Mouse (Mus musculus) heart, embryonic 15.5 days (tissue): Measurements from ENCODE around the gene Hnrnpdl. TPM values are rescaled to one million over a fixed set of nuclear protein-coding genes. Genes with fewer than 3 reads are reported as not detected.

Source experiments
- ATAC-seq: fragments of 200-750 bp; cut with Nextera tagmentation; replicated peaks from 2 replicates; pipeline ENCODE4 v1.8.0; 2017; ENCODE audit warnings: low read depth, moderate TSS enrichment; ENCODE audit not compliant: insufficient number of reproducible peaks, insufficient read depth, low FRiP score
- H3K27ac ChIP-seq: fragments of 300-500 bp; sonication (generic); 2 replicates; pipeline ENCODE4 v1.5.1; 2015; ENCODE audit warnings: mild to moderate bottlenecking, inconsistent platforms
- H3K27me3 ChIP-seq: fragments of 300-500 bp; sonication (generic); 2 replicates; pipeline ENCODE4 v1.6.1; 2015; ENCODE audit warnings: inconsistent platforms
- H3K36me3 ChIP-seq: fragments of 300-500 bp; sonication (generic); 2 replicates; pipeline ENCODE4 v1.6.1; 2015; ENCODE audit warnings: mild to moderate bottlenecking, inconsistent platforms
- H3K4me1 ChIP-seq: fragments of 300-500 bp; sonication (generic); replicated peaks from 2 replicates; pipeline ENCODE4 v1.6.1; 2015; ENCODE audit warnings: inconsistent platforms
- H3K4me2 ChIP-seq: fragments of 300-500 bp; sonication (generic); 2 replicates; pipeline ENCODE4 v1.6.1; 2015; ENCODE audit warnings: inconsistent platforms, mild to moderate bottlenecking, moderate library complexity
- H3K4me3 ChIP-seq: fragments of 300-500 bp; sonication (generic); 2 replicates; pipeline ENCODE4 v1.5.1; 2015; ENCODE audit warnings: mild to moderate bottlenecking, inconsistent platforms
- H3K9ac ChIP-seq: fragments of 300-500 bp; sonication (generic); 2 replicates; pipeline ENCODE4 v1.6.1; 2015; ENCODE audit warnings: mild to moderate bottlenecking, inconsistent platforms
- H3K9me3 ChIP-seq: fragments of 300-500 bp; sonication (generic); replicated peaks from 2 replicates; pipeline ENCODE4 v1.6.1; 2016; ENCODE audit warnings: inconsistent platforms
- WGBS: fragments of 180-500 bp; shearing (Covaris S2); methylation state at CpG from one replicate; pipeline ENCODE4 v1.1.7; 2015; ENCODE audit warnings: mixed read lengths; 5-methylcytosine and 5-hydroxymethylcytosine counted together
- polyA plus RNA-seq: library from polyadenylated mRNA; unstranded; fragments of >200 nt; fragmentation: Nextera tagmentation; extraction: Ambion mirVana; gene quantifications from 2 replicates; pipeline ENCODE4 v1.2.1, GENCODE M21; 2015

The Hnrnpdl gene
- polyA plus RNA-seq, 1 experiment from 2014 or later, result 77.5 TPM

DNA sequence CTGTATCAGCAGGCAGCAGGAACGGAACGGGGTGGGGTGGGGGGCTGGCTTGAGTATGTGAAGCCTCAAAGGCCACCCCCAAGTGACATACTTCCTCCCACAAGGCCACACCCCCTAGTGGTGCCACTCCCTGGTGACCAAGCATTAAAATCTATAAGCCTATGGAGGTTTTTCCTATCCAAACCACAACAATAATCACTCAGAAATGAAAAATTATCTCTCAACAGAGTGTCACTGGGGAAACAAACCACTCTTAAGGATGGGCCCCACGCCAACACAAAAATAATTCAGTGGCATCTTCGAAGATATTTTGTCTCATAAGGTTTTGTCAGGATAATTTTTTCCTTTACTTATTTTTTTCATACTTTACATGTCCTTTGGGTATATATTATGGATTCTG lies 35.6 kb downstream of the Hnrnpdl start:
- H3K4me3 ChIP-seq, result no peak overlapping the region
- WGBS, result 70% methylated on average over 4 of the region's 4 CpGs

DNA sequence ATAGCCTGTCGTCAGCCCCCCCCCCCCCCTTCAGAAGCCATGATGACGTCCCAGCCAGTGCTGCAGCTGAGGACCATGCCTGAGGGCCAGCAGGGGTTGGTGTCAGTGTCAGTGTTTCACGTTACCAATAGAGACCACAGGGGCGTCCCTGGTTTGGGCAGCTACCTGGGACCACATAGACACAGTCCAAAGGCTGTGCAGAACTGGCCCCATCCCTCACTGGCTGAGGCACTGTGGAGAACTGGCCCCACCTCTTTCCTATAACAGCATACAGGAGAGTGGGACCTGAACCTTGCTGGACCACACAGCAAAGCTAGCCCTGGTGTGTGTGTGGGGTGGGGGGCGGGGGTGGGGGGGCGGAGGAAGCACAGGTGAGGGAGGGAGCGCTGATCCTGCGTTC lies 39.0 kb downstream of the Hnrnpdl start:
- Histone ChIP-seq H3K4me1 (peaks cover 6% of the 10 kb centered on the region), H3K9ac (no peak overlapping the region), H3K36me3 (no peaks in the 10 kb centered on the region), H3K27ac (no peak overlapping the region), H3K9me3 (no peaks in the 10 kb centered on the region), H3K27me3 (no peaks in the 10 kb centered on the region), H3K4me2 (no peak overlapping the region), H3K4me3 (no peak overlapping the region)
- 47% methylated on average over 8 of the region's 8 CpGs for WGBS
- ATAC-seq, result no peak

More for the DNA sequence above, 35.6 kb downstream of the Hnrnpdl start:
- Histone ChIP-seq H3K27me3 (no peaks in the 10 kb centered on the region), H3K9ac (no peak overlapping the region), H3K9me3 (no peaks in the 10 kb centered on the region), H3K27ac (no peak overlapping the region), H3K4me2 (no peak overlapping the region), H3K4me1 (peaks cover 19% of the 10 kb centered on the region), H3K36me3 (no peaks in the 10 kb centered on the region)
- ATAC-seq, result no peak

DNA sequence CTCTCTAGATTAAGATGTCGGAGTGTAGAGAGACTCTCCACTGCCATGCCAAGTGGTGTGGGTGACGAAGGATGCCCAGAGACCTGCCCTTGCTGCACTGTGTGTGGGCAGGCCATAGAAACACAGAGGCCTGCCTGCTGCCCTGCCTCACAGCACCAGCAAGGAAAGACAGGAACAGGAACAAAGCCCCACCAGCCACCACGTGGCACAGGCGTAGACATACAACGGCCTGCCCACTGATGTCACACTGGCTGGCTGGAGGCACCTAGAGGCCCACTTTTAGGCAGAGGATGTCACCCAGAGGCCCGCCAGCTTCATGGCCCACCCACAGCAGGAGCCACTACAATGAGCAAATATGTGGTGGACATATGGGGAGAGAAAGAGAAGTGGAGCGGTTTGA lies 39.4 kb downstream of the Hnrnpdl start:
- 76% methylated on average over 7 of the region's 7 CpGs for WGBS
- no peak overlapping the region for H3K27ac ChIP-seq
- no peaks in the 10 kb centered on the region for H3K36me3 ChIP-seq
- no peak overlapping the region for H3K9ac ChIP-seq
- ATAC-seq, result no peak
- no peak overlapping the region for H3K4me2 ChIP-seq
- H3K4me3 ChIP-seq, result no peak overlapping the region
- peaks cover 1% of the 10 kb centered on the region; the same call in 1 of the 2 replicates for H3K4me1 ChIP-seq
- no peaks in the 10 kb centered on the region for H3K9me3 ChIP-seq
- no peaks in the 10 kb centered on the region for H3K27me3 ChIP-seq

DNA sequence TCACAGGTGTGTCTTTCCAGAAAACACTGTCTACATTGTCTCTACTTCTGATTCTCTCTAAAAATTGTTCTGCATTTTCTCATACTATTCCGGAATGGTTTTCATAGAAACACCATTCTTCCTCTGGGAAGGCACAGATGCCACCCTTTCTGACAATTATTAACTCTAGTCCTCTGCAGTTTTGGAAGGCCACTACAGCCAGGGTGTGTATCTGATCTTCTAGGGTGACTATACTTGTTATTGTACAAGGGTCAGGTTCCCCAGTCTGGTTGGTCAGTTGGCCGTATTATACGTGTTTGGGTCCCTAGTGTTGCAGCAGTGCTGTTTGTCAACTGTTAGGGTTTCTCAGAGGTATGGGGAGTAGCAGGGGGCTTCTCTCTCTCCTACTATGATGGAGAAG lies 44.8 kb downstream of the Hnrnpdl start:
- 86% methylated on average over 3 of the region's 3 CpGs for WGBS
- H3K9ac ChIP-seq, result no peak overlapping the region
- ATAC-seq, result no peak

DNA sequence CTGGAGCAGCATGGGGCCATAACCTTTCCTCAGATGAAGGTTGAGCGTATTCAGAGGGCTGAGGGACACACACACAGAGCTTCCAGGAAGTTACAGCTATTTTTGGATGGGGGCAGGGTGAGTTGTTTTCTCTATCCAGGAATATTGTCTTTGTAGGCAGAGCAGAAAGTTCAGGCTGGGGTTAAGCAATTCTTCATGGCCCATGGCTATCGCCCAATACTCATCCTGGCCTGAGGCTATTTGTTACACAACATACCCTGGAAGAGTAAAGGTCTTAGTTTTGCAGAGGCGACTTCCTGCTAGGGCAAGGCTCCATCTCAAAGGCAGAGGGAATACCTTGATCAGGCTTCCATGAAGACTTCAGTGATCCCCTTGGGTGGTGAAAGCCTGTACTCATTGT lies 45.3 kb downstream of the Hnrnpdl start:
- no peaks in the 10 kb centered on the region for H3K4me1 ChIP-seq
- no peaks in the 10 kb centered on the region for H3K27me3 ChIP-seq
- no peak overlapping the region for H3K4me3 ChIP-seq
- H3K4me2 ChIP-seq, result no peak overlapping the region
- 70% methylated on average over 3 of the region's 3 CpGs for WGBS
- no peaks in the 10 kb centered on the region for H3K9me3 ChIP-seq
- no peak for ATAC-seq
- no peaks in the 10 kb centered on the region for H3K36me3 ChIP-seq
- H3K9ac ChIP-seq, result no peak overlapping the region
- no peak overlapping the region for H3K27ac ChIP-seq

More for the DNA sequence above, 44.8 kb downstream of the Hnrnpdl start:
- no peaks in the 10 kb centered on the region for H3K27me3 ChIP-seq
- no peak overlapping the region for H3K27ac ChIP-seq
- no peaks in the 10 kb centered on the region for H3K36me3 ChIP-seq
- no peaks in the 10 kb centered on the region for H3K4me1 ChIP-seq
- H3K9me3 ChIP-seq, result no peaks in the 10 kb centered on the region
- no peak overlapping the region for H3K4me2 ChIP-seq
- H3K4me3 ChIP-seq, result no peak overlapping the region

Other genes with a start within 250 kb of the Hnrnpdl start
- 0.59 and 1.3 TPM in 2 replicates for gene Vamp9, start 133.4 kb downstream of the Hnrnpdl start, polyA plus RNA-seq
- 94.3 and 128 TPM in 2 replicates for gene Hnrnpd, start 60.7 kb downstream of the Hnrnpdl start, polyA plus RNA-seq
- gene 4930524J08Rik, start 60.6 kb downstream of the Hnrnpdl start, polyA plus RNA-seq, result 0.52 and 0.84 TPM in 2 replicates
- 22.7 and 28.7 TPM in 2 replicates for gene Enoph1, start 321 bp upstream of the Hnrnpdl start, polyA plus RNA-seq
- gene Tmem150c, start 120.1 kb upstream of the Hnrnpdl start, polyA plus RNA-seq, result 2.0 and 2.2 TPM in 2 replicates